Mouse (Mus musculus): ENCODE data around the gene Kcnk18. TPM values are rescaled to one million over a fixed set of nuclear protein-coding genes. Genes with fewer than 3 reads are reported as not detected.

The Kcnk18 gene
- polyA plus RNA-seq, 1 experiment from 2014 or later: not detected

DNA sequence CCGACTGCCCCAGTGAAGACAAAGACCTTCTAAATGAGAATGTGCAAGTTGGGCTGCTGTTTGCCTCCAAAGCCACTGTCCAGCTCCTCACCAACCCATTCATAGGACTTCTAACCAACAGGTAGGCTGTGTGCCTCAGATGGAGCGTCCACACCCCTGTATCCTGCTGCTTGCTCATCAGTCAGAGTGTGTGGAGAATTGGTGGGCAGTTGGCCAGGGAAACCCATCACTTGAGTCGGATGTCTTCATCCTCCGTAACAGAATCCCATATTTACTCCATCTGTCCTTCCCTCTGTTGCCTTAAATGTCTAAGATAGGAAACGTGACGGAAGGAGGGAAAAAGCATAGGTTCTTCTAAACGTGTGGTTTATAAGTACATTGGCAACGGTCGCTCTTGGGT is 44.2 kb downstream of the Kcnk18 start:
- H3K4me3 ChIP-seq (ENCODE audit: low read length): no peak overlapping the region
- ATAC-seq (ENCODE audit: low read depth): no peak
- H3K9ac ChIP-seq (ENCODE audit: low read length): no peak overlapping the region
- no peak overlapping the region for H3K4me2 ChIP-seq (ENCODE audit: low read depth, low read length)
- H3K4me1 ChIP-seq (replicated peaks; ENCODE audit: control insufficient read depth, insufficient read depth, low read length): peaks cover 7% of the 10 kb centered on the region
- peaks cover 15% of the 10 kb centered on the region for H3K27me3 ChIP-seq (ENCODE audit: control insufficient read depth, insufficient read depth, low read depth, low read length)
- 82% methylated on average over 9 of the region's 9 CpGs for WGBS
- no peak overlapping the region for H3K27ac ChIP-seq (ENCODE audit: low read length)
- H3K36me3 ChIP-seq (ENCODE audit: control insufficient read depth, insufficient read depth, low read length): no peaks in the 10 kb centered on the region
- H3K9me3 ChIP-seq (ENCODE audit: control insufficient read depth, low read length): no peaks in the 10 kb centered on the region

DNA sequence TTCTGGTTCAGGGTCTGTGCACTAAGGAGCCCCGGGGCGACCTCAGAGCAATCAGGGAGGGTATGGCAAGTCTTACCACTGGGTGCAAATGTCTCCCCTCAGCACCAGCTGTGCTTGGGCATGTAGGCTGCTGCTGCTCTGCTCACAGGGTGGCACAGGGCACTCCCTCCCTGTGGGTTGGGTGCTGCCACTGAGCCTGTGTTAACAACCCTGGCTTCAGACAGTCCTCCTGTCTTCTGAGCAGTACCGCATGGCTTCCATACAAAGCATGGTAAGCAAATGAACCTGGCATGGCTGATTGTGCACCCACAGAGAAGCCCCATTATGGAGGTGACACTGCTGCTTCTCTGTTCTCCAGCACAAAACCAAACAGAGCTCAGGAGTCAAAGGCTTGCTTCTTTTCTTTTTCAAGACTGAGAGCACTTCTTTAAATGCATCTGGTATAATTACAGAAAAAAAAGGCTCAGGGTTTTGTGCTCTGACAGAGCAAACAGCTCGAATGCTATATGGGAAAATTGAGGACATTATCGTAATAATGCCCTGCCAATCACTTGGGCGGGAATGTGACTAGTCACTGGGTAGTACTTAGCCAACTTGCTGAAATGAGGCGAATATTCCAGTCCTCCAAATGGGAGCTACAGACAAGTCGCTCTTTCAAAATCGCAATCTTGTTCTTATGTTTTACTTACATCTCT is 46.0 kb downstream of the Kcnk18 start:
- Histone ChIP-seq H3K36me3 (ENCODE audit: control insufficient read depth, insufficient read depth, low read length) (no peaks in the 10 kb centered on the region), H3K27ac (ENCODE audit: low read length) (no peak overlapping the region), H3K9me3 (ENCODE audit: control insufficient read depth, low read length) (no peaks in the 10 kb centered on the region), H3K27me3 (ENCODE audit: control insufficient read depth, insufficient read depth, low read depth, low read length) (peaks cover 15% of the 10 kb centered on the region), H3K4me1 (replicated peaks; ENCODE audit: control insufficient read depth, insufficient read depth, low read length) (peaks cover 7% of the 10 kb centered on the region), H3K9ac (ENCODE audit: low read length) (no peak overlapping the region), H3K4me2 (ENCODE audit: low read depth, low read length) (no peak overlapping the region), H3K4me3 (ENCODE audit: low read length) (no peak overlapping the region)
- WGBS: 82% methylated on average over 9 of the region's 9 CpGs
- ATAC-seq (ENCODE audit: low read depth): no peak

DNA sequence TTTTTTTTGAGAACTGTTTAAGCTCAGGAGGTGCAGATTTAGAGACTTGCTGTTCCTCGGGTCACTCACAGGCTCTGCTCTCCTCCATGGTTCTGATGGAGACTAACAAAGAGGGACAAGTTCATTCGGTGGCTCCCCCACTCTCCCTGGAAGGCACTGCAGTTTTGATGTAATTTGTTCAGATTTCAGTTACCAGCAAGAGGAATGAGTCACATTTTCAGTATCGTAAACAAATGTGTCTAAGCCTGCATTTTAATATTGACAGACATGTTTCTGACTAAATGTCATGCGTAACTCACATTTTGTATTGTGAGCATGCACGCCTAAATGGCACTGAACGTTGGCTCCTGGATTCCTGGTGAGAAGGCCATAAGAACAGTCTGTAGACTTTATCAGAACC is 46.9 kb downstream of the Kcnk18 start:
- H3K27me3 ChIP-seq (ENCODE audit: control insufficient read depth, insufficient read depth, low read depth, low read length): peaks cover 9% of the 10 kb centered on the region
- H3K4me2 ChIP-seq (ENCODE audit: low read depth, low read length): no peak overlapping the region
- 58% methylated on average over 6 of the region's 6 CpGs for WGBS
- peaks cover 3% of the 10 kb centered on the region; the same call in 1 of the 2 replicates for H3K4me1 ChIP-seq (replicated peaks; ENCODE audit: control insufficient read depth, insufficient read depth, low read length)
- no peaks in the 10 kb centered on the region for H3K9me3 ChIP-seq (ENCODE audit: control insufficient read depth, low read length)
- no peaks in the 10 kb centered on the region for H3K36me3 ChIP-seq (ENCODE audit: control insufficient read depth, insufficient read depth, low read length)
- no peak overlapping the region for H3K27ac ChIP-seq (ENCODE audit: low read length)
- H3K4me3 ChIP-seq (ENCODE audit: low read length): no peak overlapping the region
- H3K9ac ChIP-seq (ENCODE audit: low read length): no peak overlapping the region
- no peak for ATAC-seq (ENCODE audit: low read depth)

DNA sequence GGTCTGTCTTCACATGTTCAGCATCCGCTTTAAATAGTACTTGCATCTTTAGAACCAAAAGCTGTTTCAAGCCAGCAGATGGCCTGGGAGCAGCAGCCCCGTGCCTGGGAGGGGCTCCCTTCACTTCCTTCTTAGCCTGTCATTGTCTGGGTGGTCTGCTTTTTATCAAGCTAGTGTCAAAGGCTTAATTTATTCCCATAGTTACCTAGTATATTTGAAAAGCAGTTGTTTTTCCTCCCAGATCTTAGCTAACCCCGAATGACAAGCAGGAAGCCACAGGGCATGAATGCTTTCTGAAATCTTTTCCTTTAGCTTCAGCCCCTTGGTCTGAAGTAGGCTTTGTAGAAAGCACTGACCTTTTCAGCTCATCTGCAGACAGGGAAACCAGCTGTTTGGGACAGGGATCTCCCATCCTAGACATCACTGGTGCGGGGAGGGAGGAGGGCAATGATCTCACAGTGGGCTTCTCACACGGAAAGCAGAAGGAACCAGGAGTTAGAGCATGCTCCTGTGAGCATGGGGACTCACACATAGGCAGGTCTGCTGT is 48.5 kb downstream of the Kcnk18 start:
- no peak overlapping the region for H3K9ac ChIP-seq (ENCODE audit: low read length)
- no peaks in the 10 kb centered on the region for H3K9me3 ChIP-seq (ENCODE audit: control insufficient read depth, low read length)
- no peak overlapping the region for H3K4me3 ChIP-seq (ENCODE audit: low read length)
- WGBS: 20% methylated on average over 5 of the region's 5 CpGs
- no peaks in the 10 kb centered on the region for H3K4me1 ChIP-seq (replicated peaks; ENCODE audit: control insufficient read depth, insufficient read depth, low read length)
- H3K27me3 ChIP-seq (ENCODE audit: control insufficient read depth, insufficient read depth, low read depth, low read length): no peaks in the 10 kb centered on the region
- H3K36me3 ChIP-seq (ENCODE audit: control insufficient read depth, insufficient read depth, low read length): no peaks in the 10 kb centered on the region
- no peak overlapping the region for H3K4me2 ChIP-seq (ENCODE audit: low read depth, low read length)
- H3K27ac ChIP-seq (ENCODE audit: low read length): no peak overlapping the region
- no peak for ATAC-seq (ENCODE audit: low read depth)

DNA sequence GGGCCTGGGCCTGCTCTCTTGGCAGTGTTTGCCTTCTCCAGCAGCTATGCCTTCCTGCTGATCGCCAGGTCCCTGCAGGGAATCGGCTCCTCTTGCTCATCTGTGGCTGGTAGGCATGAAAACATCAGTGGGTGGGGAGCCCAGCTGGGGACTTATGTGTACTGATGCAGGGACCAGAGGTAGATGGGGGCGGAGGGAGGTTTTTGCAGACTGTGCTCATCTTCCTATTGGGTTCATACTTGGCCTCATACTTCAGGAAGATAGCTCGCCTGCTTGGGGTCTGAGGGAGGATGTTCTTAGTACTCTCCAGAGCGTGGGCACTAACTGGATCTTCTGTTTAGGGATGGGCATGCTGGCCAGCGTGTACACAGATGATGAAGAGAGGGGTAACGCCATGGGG is 54.2 kb downstream of the Kcnk18 start:
- no peaks in the 10 kb centered on the region for H3K9me3 ChIP-seq (ENCODE audit: control insufficient read depth, low read length)
- H3K36me3 ChIP-seq (ENCODE audit: control insufficient read depth, insufficient read depth, low read length): no peaks in the 10 kb centered on the region
- no peak overlapping the region for H3K4me3 ChIP-seq (ENCODE audit: low read length)
- H3K9ac ChIP-seq (ENCODE audit: low read length): no peak overlapping the region
- no peaks in the 10 kb centered on the region for H3K27me3 ChIP-seq (ENCODE audit: control insufficient read depth, insufficient read depth, low read depth, low read length)
- H3K4me1 ChIP-seq (replicated peaks; ENCODE audit: control insufficient read depth, insufficient read depth, low read length): no peaks in the 10 kb centered on the region
- 81% methylated on average over 7 of the region's 7 CpGs for WGBS
- no peak overlapping the region for H3K4me2 ChIP-seq (ENCODE audit: low read depth, low read length)
- H3K27ac ChIP-seq (ENCODE audit: low read length): no peak overlapping the region
- no peak for ATAC-seq (ENCODE audit: low read depth)

DNA sequence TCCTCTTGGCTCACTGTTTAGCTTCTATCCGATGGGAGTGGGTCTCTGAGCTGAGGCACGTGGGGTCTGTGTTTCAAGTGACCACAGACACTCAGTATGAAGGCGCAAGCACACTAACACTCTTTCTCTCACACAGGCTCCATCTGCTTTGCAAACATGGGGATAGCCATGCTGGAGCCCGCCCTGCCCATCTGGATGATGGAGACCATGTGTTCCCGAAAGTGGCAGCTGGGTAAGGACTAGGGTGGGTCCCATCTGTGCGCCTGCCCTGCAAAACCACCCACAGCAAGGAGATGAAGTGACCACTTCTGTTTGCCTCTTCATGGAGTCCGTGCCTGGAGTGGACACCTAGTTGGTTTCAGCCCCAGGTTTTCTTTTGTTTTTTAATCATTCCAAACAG is 57.3 kb downstream of the Kcnk18 start:
- H3K9me3 ChIP-seq (ENCODE audit: control insufficient read depth, low read length): 0 out of 2 replicates have a peak, but pooled peaks cover 2% of the 10 kb centered on the region
- H3K4me3 ChIP-seq (ENCODE audit: low read length): no peak overlapping the region
- no peaks in the 10 kb centered on the region for H3K4me1 ChIP-seq (replicated peaks; ENCODE audit: control insufficient read depth, insufficient read depth, low read length)
- no peak overlapping the region for H3K27ac ChIP-seq (ENCODE audit: low read length)
- H3K36me3 ChIP-seq (ENCODE audit: control insufficient read depth, insufficient read depth, low read length): no peaks in the 10 kb centered on the region
- H3K9ac ChIP-seq (ENCODE audit: low read length): no peak overlapping the region
- no peak overlapping the region for H3K4me2 ChIP-seq (ENCODE audit: low read depth, low read length)
- ATAC-seq (ENCODE audit: low read depth): no peak
- H3K27me3 ChIP-seq (ENCODE audit: control insufficient read depth, insufficient read depth, low read depth, low read length): no peaks in the 10 kb centered on the region
- WGBS: 78% methylated on average over 7 of the region's 7 CpGs

DNA sequence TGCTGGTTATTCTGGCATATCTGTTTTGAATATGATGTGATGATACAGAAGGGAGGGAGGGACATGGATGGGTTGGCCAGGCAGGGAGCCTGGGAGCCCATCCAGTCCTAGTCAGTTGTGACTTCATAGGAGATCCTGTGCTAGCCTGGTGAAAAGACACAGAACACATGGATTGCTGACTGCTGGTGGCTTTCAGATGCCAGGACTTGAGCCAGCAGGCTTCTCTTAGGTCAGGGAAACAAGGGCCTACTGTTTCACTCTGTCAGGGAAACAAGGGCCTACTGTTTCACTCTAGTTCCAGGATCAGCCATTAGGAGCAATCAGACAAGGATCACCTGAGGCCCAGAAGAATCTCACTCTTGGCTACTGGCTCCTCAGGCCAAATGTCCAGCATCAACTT is 61.8 kb downstream of the Kcnk18 start:
- Histone ChIP-seq H3K36me3 (ENCODE audit: control insufficient read depth, insufficient read depth, low read length) (no peaks in the 10 kb centered on the region), H3K9me3 (ENCODE audit: control insufficient read depth, low read length) (0 out of 2 replicates have a peak, but pooled peaks cover 2% of the 10 kb centered on the region), H3K4me1 (replicated peaks; ENCODE audit: control insufficient read depth, insufficient read depth, low read length) (no peaks in the 10 kb centered on the region), H3K27me3 (ENCODE audit: control insufficient read depth, insufficient read depth, low read depth, low read length) (no peaks in the 10 kb centered on the region), H3K27ac (ENCODE audit: low read length) (no peak overlapping the region), H3K4me2 (ENCODE audit: low read depth, low read length) (no peak overlapping the region), H3K4me3 (ENCODE audit: low read length) (no peak overlapping the region), H3K9ac (ENCODE audit: low read length) (no peak overlapping the region)
- ATAC-seq (ENCODE audit: low read depth): no peak

DNA sequence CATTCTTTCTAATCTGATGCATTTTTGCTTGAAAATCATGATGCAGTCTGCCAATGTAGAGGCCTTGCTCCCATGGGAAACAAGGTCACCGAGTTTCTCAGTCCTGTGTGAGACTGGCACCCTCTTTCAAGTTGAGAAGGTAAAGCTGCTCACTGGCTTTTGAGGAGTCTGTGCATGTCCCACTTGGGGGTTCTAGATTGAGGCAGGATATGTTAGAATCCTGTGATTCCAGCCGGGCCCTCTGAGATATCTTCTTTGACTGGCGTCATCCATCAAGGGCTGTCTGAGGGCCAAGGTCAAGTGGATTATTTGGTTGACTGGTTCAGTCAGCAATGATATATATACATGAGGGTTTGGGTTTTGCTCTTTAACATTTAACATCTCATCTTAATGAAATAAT is 63.0 kb downstream of the Kcnk18 start:
- H3K4me3 ChIP-seq (ENCODE audit: low read length): no peak overlapping the region
- no peak overlapping the region for H3K9ac ChIP-seq (ENCODE audit: low read length)
- H3K27ac ChIP-seq (ENCODE audit: low read length): no peak overlapping the region
- no peak overlapping the region for H3K4me2 ChIP-seq (ENCODE audit: low read depth, low read length)
- H3K36me3 ChIP-seq (ENCODE audit: control insufficient read depth, insufficient read depth, low read length): no peaks in the 10 kb centered on the region
- ATAC-seq (ENCODE audit: low read depth): no peak
- H3K27me3 ChIP-seq (ENCODE audit: control insufficient read depth, insufficient read depth, low read depth, low read length): no peaks in the 10 kb centered on the region
- 0 out of 2 replicates have a peak, but pooled peaks cover 2% of the 10 kb centered on the region for H3K9me3 ChIP-seq (ENCODE audit: control insufficient read depth, low read length)
- 70% methylated on average over 3 of the region's 3 CpGs for WGBS
- H3K4me1 ChIP-seq (replicated peaks; ENCODE audit: control insufficient read depth, insufficient read depth, low read length): no peaks in the 10 kb centered on the region
